Mouse (Mus musculus) midbrain, embryonic 15.5 days (tissue): ENCODE results near the gene Dlx1. TPM values are rescaled to one million over a fixed set of nuclear protein-coding genes. Genes with fewer than 3 reads are reported as not detected.

Experiments
- ATAC-seq: fragments of 200-750 bp; cut with Nextera tagmentation; replicated peaks from 2 replicates; pipeline ENCODE4 v1.8.0; 2017; ENCODE audit warnings: moderate TSS enrichment
- H3K27ac ChIP-seq: fragments of 300-500 bp; sonication (generic); 2 replicates; pipeline ENCODE4 v1.5.1; 2015; ENCODE audit warnings: mild to moderate bottlenecking, inconsistent platforms
- H3K27me3 ChIP-seq: fragments of 300-500 bp; sonication (generic); replicated peaks from 2 replicates; pipeline ENCODE4 v1.6.1; 2015; ENCODE audit warnings: inconsistent platforms
- H3K36me3 ChIP-seq: fragments of 300-500 bp; sonication (generic); replicated peaks from 2 replicates; pipeline ENCODE4 v1.6.1; 2015; ENCODE audit warnings: inconsistent platforms
- H3K4me1 ChIP-seq: fragments of 300-500 bp; sonication (generic); 2 replicates; pipeline ENCODE4 v1.6.1; 2015; ENCODE audit warnings: inconsistent platforms
- H3K4me2 ChIP-seq: fragments of 300-500 bp; sonication (generic); 2 replicates; pipeline ENCODE4 v1.6.1; 2015; ENCODE audit warnings: inconsistent platforms, mild to moderate bottlenecking, moderate library complexity
- H3K4me3 ChIP-seq: fragments of 300-500 bp; sonication (generic); 2 replicates; pipeline ENCODE4 v1.5.1; 2015; ENCODE audit warnings: mild to moderate bottlenecking, inconsistent platforms
- H3K9ac ChIP-seq: fragments of 300-500 bp; sonication (generic); 2 replicates; pipeline ENCODE4 v1.6.1; 2015; ENCODE audit warnings: mild to moderate bottlenecking, inconsistent platforms
- H3K9me3 ChIP-seq: fragments of 300-500 bp; sonication (generic); 2 replicates; pipeline ENCODE4 v1.6.1; 2016; ENCODE audit warnings: inconsistent platforms
- WGBS: fragments of 180-500 bp; shearing (Covaris S2); methylation state at CpG from one replicate; pipeline ENCODE4 v1.1.7; 2015; ENCODE audit warnings: mixed read lengths; 5-methylcytosine and 5-hydroxymethylcytosine counted together
- polyA plus RNA-seq: library from polyadenylated mRNA; unstranded; fragments of >200 nt; fragmentation: Nextera tagmentation; extraction: Ambion mirVana; gene quantifications from 2 replicates; pipeline ENCODE4 v1.2.1, GENCODE M21; 2015

Dlx1 gene
- polyA plus RNA-seq, 1 experiment from 2014 or later = 44.3 TPM

DNA sequence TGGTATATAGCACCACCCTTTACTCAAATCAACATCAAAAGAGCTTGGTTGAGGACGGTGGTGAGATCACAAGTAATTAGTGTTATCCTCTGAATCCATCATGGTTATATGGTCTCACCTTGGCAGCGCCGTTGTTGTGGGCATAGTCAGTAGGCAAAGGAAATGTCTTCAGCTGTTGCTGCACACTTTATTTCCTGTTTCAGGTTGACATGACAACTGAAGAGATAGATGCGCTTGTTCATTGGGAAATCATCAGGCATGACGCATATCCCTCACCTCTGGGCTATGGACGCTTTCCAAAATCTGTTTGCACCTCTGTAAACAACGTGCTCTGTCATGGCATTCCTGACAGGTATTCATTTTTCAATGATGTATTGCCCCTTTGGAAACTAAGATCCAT lies 16.7 kb upstream of the Dlx1 start:
- no peak overlapping the region for H3K4me3 ChIP-seq
- H3K36me3 ChIP-seq = no peaks in the 10 kb centered on the region
- H3K9me3 ChIP-seq = no peaks in the 10 kb centered on the region
- no peak for ATAC-seq
- no peaks in the 10 kb centered on the region for H3K4me1 ChIP-seq
- no peak overlapping the region for H3K9ac ChIP-seq
- no peak overlapping the region for H3K4me2 ChIP-seq
- H3K27ac ChIP-seq = no peak overlapping the region
- 86% methylated on average over 7 of the region's 7 CpGs for WGBS
- H3K27me3 ChIP-seq = peaks cover 11% of the 10 kb centered on the region

GRCm38 (mm10) chr2:71512326-71512725 lies 15.6 kb upstream of the Dlx1 start:
- no peak overlapping the region for H3K27ac ChIP-seq
- ATAC-seq = 0 out of 2 replicates have a peak, but pooled peaks have one; percentile 54
- H3K4me2 ChIP-seq = no peak overlapping the region
- H3K9ac ChIP-seq = no peak overlapping the region
- no peaks in the 10 kb centered on the region for H3K36me3 ChIP-seq
- 52% methylated on average over 9 of the region's 9 CpGs for WGBS
- H3K4me3 ChIP-seq = no peak overlapping the region
- H3K27me3 ChIP-seq = peaks cover 12% of the 10 kb centered on the region
- H3K4me1 ChIP-seq = no peaks in the 10 kb centered on the region; the same call in 1 of the 2 replicates
- H3K9me3 ChIP-seq = no peaks in the 10 kb centered on the region

DNA sequence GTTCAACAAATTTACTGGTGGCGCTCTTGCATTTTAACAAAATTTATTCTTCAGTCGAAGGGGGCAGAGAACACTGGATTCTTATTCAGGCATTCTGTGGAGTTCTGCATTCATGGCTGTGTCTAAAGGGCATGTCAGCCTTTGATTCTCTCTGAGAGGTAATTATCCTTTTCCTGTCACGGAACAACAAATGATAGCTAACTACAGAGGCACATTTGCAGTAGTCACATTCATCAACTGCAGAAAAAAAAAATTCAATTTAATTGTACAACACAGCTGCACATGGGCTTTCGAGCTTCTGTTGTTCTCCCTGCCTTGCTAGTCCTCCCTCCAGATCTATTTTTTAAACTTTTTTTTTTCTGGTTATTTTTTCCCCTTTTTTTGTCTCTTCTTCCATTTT lies 10.9 kb upstream of the Dlx1 start:
- no peak overlapping the region for H3K4me3 ChIP-seq
- H3K27me3 ChIP-seq = peaks cover 44% of the 10 kb centered on the region

DNA sequence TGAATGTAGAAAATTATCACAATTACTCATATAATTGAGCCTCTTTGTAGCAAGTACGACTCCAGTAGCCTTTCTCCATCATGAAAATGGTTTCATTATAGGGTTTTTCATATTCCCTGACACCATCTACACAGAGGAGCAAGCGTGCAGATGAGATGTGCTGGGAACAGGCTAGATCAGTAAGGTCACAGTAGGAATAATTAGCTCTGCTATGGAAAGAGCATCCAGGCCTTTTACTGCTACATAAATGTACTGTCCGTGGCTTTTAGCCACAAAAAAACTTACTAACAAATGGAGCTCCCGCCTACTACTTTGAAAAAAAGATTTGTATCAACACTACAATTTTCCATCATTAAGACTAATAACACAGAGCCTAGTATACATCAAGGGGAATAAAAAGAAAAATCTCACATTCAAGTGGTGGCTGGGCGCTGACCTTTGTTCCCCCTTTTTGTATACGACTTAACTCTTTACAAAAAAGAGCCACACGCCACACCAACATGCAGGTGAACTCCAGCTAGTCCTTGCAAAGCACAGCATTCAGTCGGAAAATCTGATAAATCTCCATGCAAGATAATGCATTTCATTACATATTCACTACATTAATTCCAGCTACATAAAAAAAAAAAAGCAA lies 10.3 kb upstream of the Dlx1 start:
- Histone ChIP-seq H3K27ac (no peak overlapping the region), H3K4me2 (no peak overlapping the region), H3K4me1 (no peaks in the 10 kb centered on the region; the same call in 1 of the 2 replicates), H3K4me3 (no peak overlapping the region), H3K9ac (no peak overlapping the region), H3K36me3 (no peaks in the 10 kb centered on the region), H3K9me3 (no peaks in the 10 kb centered on the region), H3K27me3 (peaks cover 49% of the 10 kb centered on the region)
- ATAC-seq = no peak
- 35% methylated on average over 8 of the region's 8 CpGs for WGBS

More for the DNA sequence above, 10.9 kb upstream of the Dlx1 start:
- ATAC-seq = no peak
- H3K4me1 ChIP-seq = no peaks in the 10 kb centered on the region; the same call in 1 of the 2 replicates
- H3K9me3 ChIP-seq = no peaks in the 10 kb centered on the region
- no peak overlapping the region for H3K4me2 ChIP-seq
- no peak overlapping the region for H3K27ac ChIP-seq
- H3K9ac ChIP-seq = no peak overlapping the region
- no peaks in the 10 kb centered on the region for H3K36me3 ChIP-seq
- 24% methylated on average over 4 of the region's 4 CpGs for WGBS

- peaks cover 76% of the 10 kb centered on the region for H3K27me3 ChIP-seq
- no peaks in the 10 kb centered on the region for H3K4me1 ChIP-seq
- no peaks in the 10 kb centered on the region for H3K9me3 ChIP-seq
- ATAC-seq = no peak
- no peak overlapping the region for H3K4me3 ChIP-seq
- no peak overlapping the region for H3K27ac ChIP-seq
- WGBS = 68% methylated on average over 4 of the region's 4 CpGs
- H3K9ac ChIP-seq = no peak overlapping the region
- no peak overlapping the region for H3K4me2 ChIP-seq
- no peaks in the 10 kb centered on the region for H3K36me3 ChIP-seq
Observed at GRCm38 (mm10) chr2:71522871-71523270, 5.0 kb upstream of the Dlx1 start.

DNA sequence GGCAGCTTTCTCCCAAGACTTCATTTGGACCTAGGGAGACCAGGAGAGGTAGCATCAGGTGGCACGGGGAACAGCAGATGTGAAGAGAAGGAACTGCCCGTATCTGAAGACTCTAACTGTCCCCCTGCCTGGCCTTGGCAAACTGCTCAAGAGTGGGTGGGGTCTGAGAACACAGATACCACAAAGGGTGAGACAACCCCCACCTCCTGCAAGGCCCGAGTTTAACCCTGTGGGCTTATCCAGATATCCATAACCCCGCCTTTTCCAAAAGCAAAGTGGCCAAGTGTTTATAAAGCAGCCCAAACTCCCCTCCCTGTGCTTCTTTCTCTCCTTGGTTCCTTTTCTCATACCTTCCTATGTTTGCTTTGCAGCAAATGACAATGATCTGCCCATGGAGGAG lies 4.5 kb upstream of the Dlx1 start:
- peaks cover 75% of the 10 kb centered on the region for H3K27me3 ChIP-seq
- no peak for ATAC-seq
- no peaks in the 10 kb centered on the region for H3K36me3 ChIP-seq
- 0 out of 2 replicates have a peak, but pooled peaks cover 1% of the 10 kb centered on the region for H3K4me1 ChIP-seq
- no peak overlapping the region for H3K9ac ChIP-seq
- H3K4me2 ChIP-seq = no peak overlapping the region
- no peaks in the 10 kb centered on the region for H3K9me3 ChIP-seq
- 57% methylated on average over 4 of the region's 4 CpGs for WGBS
- H3K4me3 ChIP-seq = no peak overlapping the region
- H3K27ac ChIP-seq = no peak overlapping the region

GRCm38 (mm10) chr2:71524763-71525162 lies 3.1 kb upstream of the Dlx1 start:
- Histone ChIP-seq H3K27ac (no peak overlapping the region), H3K9me3 (no peaks in the 10 kb centered on the region), H3K4me3 (no peak overlapping the region), H3K4me2 (peak overlapping the region; percentile 6; the same call in 1 of the 2 replicates), H3K36me3 (no peaks in the 10 kb centered on the region), H3K27me3 (peaks cover 83% of the 10 kb centered on the region), H3K4me1 (peaks cover 14% of the 10 kb centered on the region), H3K9ac (no peak overlapping the region)
- 26% methylated on average over 13 of the region's 13 CpGs for WGBS
- ATAC-seq = no peak

DNA sequence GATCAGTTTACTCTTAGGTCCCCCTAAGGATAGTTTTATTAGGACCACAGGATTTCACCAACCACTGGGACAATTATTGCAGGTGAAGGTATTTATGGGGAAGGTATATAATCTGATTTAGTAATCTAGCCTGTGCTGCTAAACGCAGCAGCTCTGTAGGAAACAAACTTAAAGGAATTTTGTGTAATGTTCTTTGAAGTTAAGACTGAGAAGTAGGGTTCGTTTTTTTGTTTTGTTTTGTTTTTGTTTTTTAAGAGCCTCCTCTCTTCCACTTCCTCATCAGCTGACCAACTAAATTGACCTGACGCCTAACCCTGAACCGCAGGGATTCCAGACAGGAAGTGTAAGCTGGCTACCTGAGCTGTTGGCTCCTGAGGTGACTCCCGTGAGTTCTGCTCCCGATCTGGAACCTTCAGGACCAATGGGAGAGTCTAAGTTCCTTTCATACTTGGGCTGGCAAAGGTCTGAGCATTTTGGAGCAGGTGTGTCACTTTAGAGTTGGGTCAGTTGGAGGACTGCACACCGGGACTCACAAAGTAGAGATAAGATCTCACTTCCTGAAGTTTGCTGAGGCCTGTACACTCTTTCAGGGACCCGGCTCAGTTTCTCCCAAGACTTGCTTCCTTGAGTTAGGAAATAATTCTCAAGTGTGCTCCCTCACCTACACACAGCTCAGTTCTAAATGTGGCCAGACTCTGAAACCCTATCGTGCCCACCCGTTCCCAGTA lies 1.2 kb upstream of the Dlx1 start:
- H3K27me3 ChIP-seq = peaks cover 85% of the 10 kb centered on the region
- H3K4me1 ChIP-seq = peaks cover 18% of the 10 kb centered on the region
- H3K9ac ChIP-seq = no peak overlapping the region
- H3K4me3 ChIP-seq = peak overlapping the region; percentile 0; the same call in 1 of the 2 replicates
- WGBS = 5% methylated on average over 10 of the region's 10 CpGs
- ATAC-seq = no peak
- H3K4me2 ChIP-seq = no peak overlapping the region
- no peaks in the 10 kb centered on the region for H3K9me3 ChIP-seq
- H3K36me3 ChIP-seq = no peaks in the 10 kb centered on the region
- no peak overlapping the region for H3K27ac ChIP-seq

- Histone ChIP-seq H3K27me3 (peaks cover 87% of the 10 kb centered on the region), H3K36me3 (no peaks in the 10 kb centered on the region), H3K9ac (no peak overlapping the region), H3K4me1 (peaks cover 18% of the 10 kb centered on the region), H3K9me3 (no peaks in the 10 kb centered on the region), H3K27ac (no peak overlapping the region), H3K4me3 (peak overlapping the region; percentile 0; the same call in 1 of the 2 replicates), H3K4me2 (0 out of 2 replicates have a peak overlapping the region, but pooled peaks have one; percentile 3)
- no peak for ATAC-seq
- WGBS = 3% methylated on average over 24 of the region's 24 CpGs
Observed at GRCm38 (mm10) chr2:71527323-71528013, 445 bp upstream of the Dlx1 start.

- Histone ChIP-seq H3K4me1 (peaks cover 18% of the 10 kb centered on the region), H3K4me3 (peak overlapping the region; percentile 32), H3K4me2 (peak overlapping the region; percentile 48), H3K36me3 (no peaks in the 10 kb centered on the region), H3K9me3 (no peaks in the 10 kb centered on the region), H3K9ac (no peak overlapping the region), H3K27ac (peak overlapping the region; percentile 54), H3K27me3 (peaks cover 87% of the 10 kb centered on the region)
- ATAC-seq = peak; percentile 48
- under 1% methylated on average over 57 of the region's 57 CpGs for WGBS
Observed at GRCm38 (mm10) chr2:71528714-71529510, 999 bp downstream of the Dlx1 start.

GRCm38 (mm10) chr2:71529511-71530351 lies 1.8 kb downstream of the Dlx1 start:
- Histone ChIP-seq H3K27ac (peak overlapping the region; percentile 54), H3K36me3 (no peaks in the 10 kb centered on the region), H3K4me2 (peak overlapping the region; percentile 48), H3K4me3 (peak overlapping the region; percentile 32), H3K9me3 (no peaks in the 10 kb centered on the region), H3K4me1 (peaks cover 18% of the 10 kb centered on the region), H3K27me3 (peaks cover 89% of the 10 kb centered on the region), H3K9ac (no peak overlapping the region)
- under 1% methylated on average over 60 of the region's 60 CpGs for WGBS
- ATAC-seq = peak; percentile 82
